Mouse (Mus musculus) gastrocnemius, adult 2 months (tissue): ENCODE data around the gene Fam189a1. TPM values are rescaled to one million over a fixed set of nuclear protein-coding genes. Genes with fewer than 3 reads are reported as not detected.
A peak's percentile ranks its signal among the peaks of the same experiment; 100 is the strongest.

Experiments
- DNase-seq: peaks from one replicate; pipeline ENCODE4 v3.0.0; 2022
- H3K27ac ChIP-seq: fragments of 200-600 bp; 2 replicates; pipeline ENCODE4 v1.8.1; 2022; ENCODE audit warnings: mild to moderate bottlenecking
- H3K4me3 ChIP-seq: fragments of 200-600 bp; 2 replicates; pipeline ENCODE4 v1.8.1; 2022; ENCODE audit warnings: mild to moderate bottlenecking, moderate library complexity
- CTCF ChIP-seq: fragments of 200-600 bp; IDR thresholded peaks from 2 replicates; pipeline ENCODE4 v1.8.1; 2022; ENCODE audit warnings: antibody characterized with exemption, mild to moderate bottlenecking, moderate library complexity
- intact Hi-C: fragments of 180-260 bp; cut with DNase I; formaldehyde crosslinking; loops from one replicate; pipeline ENCODE4 v1.15.1; 2025
- total RNA-seq, 2 experiments: library from RNA; stranded (reverse); gene quantifications; 2 replicates each; pipeline ENCODE4 v1.2.3; 2021

Fam189a1 gene
- total RNA-seq, 2 experiments from 2014 or later = not detected

DNA sequence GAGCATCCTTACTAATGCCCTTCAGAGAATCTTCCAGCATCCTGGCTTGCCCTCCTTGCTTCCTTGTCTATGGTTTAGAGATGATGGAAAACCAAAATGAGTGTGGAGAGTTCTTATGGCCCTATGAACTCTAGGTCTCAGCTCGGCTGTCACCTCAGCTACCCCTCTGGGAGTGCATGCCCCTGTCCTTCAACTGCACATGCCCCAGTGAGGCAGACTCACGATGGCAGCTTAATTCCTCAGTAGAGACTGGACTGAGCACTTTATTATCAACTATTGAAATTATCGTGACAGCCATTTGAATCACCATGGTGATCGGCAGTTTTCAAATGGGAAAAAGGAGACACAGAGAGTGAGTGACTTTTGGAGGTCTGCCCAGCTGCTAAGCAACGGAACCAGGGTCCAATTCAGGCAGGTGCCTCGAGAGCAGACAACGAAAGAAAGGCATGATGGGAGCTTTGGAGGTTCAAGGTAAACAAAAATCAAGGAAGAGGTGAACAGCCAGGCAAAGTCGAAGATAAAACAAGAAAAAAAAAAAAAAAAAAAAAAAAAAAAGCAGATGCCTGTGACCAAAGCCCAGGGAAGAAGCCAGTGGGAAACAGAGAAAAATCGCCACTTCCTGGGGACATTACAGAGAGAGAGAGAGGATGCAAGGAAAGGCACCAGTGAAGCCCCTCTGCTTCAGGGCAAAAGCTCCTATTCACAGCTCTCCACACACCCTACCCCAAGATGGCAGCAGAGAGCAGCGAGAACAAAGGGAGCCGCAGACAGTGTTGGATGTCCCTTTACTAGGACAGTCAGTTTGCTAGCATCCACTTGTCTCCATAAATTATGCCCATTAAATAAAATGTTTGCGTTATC lies 206.2 kb downstream of the Fam189a1 start:
- Histone ChIP-seq H3K27ac (no peak overlapping the region), H3K4me3 (no peak overlapping the region)
- DNase-seq = peak; percentile 68
- intact Hi-C loops = loop anchor here (1.0 kb wide), 1 partner anchor 123 kb away; no protein-coding TSS in a partner anchor
- TF ChIP-seq CTCF = peak; percentile 77

DNA sequence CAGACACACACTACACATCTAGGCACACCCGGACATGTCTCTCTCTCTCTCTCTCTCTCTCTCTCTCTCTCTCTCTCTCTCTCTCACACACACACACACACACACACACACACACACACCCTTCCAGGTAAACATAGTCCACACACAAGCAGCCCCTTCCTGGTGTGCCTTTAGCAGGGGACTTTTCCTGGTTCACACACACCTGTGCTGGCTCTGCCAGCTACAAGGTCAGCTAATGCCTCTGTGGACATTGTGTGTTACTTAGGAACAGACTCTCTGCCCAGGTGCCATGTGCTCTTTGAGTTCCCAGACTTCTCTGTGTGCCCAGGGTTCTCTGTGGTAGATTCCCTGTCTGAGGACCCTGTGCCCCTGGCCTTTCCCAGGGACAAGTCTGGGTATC lies 206.9 kb downstream of the Fam189a1 start:
- DNase-seq = no peak
- intact Hi-C loops = no loop called here
- no peak for TF ChIP-seq CTCF
- no peak overlapping the region for H3K4me3 ChIP-seq
- H3K27ac ChIP-seq = no peak overlapping the region

DNA sequence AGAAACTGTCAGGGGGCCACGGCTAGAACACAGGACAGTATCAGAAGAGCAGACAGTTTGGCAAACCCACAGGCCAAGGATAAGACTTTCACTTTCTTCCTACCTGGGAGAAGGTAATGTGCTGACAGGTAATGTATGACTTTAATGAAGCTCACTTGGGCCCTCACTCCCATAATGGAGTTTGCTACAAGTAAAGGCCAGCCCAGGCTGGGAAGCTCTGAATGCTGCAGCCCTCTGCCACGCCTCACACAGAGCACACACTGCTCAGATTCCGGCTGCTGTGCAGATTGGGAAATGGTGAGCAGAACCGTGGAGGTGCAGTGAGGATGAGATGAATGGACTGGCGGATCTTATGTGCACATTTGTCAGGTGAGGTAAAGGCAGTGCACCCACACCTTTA lies 211.7 kb downstream of the Fam189a1 start:
- TF ChIP-seq CTCF = no peak
- intact Hi-C loops = no loop called here
- Histone ChIP-seq H3K4me3 (no peak overlapping the region), H3K27ac (no peak overlapping the region)
- no peak for DNase-seq

DNA sequence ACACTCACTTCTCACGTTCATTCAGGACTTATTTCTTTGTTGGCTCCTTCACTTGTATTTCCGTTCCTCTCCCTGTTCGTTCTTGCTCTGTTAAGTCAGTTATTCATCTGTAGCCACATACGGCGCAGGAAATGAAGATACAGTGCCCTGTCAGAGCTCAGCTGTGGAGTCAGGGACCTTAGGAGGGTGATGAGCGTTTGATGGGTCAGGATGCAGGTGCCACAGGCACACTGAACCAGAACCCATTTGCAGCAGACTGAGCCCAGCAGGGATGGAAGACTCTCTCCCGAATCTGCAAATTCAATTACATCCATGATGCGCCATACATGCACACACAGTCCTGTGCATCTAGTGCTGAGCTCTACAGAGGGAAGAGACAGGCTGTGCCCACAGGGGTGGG lies 212.2 kb downstream of the Fam189a1 start:
- intact Hi-C loops = no loop called here
- no peak overlapping the region for H3K27ac ChIP-seq
- TF ChIP-seq CTCF = no peak
- no peak for DNase-seq
- no peak overlapping the region for H3K4me3 ChIP-seq

DNA sequence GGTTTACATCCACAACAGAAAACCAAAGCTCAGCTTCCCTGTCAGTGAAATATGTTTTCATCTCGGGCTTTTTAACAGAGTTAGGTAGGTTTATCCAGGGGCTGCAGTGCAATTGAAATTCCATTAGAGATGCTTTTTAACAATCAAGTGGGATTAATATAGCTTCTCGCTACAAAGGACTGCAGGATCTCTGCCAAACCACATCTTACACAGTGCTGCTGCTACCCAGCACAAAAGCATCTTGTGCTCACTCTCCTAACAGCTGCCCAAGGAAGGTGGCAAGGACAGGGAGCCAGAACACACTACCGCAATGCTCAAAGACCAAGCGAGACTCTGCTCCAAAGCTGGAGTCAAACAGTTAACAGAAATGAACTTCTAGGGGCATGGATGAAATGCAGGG lies 219.4 kb downstream of the Fam189a1 start:
- intact Hi-C loops = no loop called here
- Histone ChIP-seq H3K4me3 (no peak overlapping the region), H3K27ac (no peak overlapping the region)
- no peak for TF ChIP-seq CTCF
- no peak for DNase-seq

DNA sequence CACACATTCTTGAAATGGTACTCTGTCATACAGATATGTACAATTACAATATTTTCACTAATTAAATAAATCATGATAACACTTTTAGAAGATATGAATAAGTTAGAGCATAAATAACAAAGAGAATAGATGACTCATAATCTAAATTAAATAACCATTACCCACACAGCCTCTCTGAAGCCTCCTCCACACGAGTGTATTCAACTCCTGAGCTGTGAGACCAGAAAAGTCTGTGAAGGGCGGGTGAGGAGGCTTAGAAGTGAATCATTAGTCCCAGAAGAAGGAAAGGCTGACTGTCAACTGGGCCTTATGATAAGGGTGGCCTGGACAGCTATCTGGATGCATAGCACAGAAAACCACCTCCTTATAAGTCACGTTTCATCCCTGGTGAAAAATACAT lies 222.3 kb downstream of the Fam189a1 start:
- Histone ChIP-seq H3K27ac (no peak overlapping the region), H3K4me3 (no peak overlapping the region)
- no peak for DNase-seq
- no peak for TF ChIP-seq CTCF
- intact Hi-C loops = no loop called here

DNA sequence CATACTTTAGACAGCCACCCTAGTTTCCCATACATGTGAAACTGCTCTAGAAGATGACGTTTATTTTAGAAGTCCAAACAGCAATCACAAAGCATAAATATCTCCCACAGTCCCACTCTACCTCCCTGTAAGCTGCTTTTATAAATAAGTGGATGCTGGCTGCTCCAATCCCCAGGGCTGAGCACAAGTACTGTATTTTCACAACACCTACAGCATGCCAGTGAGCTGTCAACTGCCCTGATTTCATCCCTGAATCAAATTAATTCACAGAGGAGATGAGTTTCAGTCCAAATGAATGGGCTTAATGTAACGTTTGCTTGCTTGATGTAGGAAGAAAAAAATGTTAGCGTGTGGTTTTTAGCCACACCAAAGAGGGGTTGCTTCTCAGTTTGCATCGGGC lies 225.4 kb downstream of the Fam189a1 start:
- intact Hi-C loops = no loop called here
- no peak for DNase-seq
- Histone ChIP-seq H3K27ac (no peak overlapping the region), H3K4me3 (no peak overlapping the region)
- TF ChIP-seq CTCF = no peak

DNA sequence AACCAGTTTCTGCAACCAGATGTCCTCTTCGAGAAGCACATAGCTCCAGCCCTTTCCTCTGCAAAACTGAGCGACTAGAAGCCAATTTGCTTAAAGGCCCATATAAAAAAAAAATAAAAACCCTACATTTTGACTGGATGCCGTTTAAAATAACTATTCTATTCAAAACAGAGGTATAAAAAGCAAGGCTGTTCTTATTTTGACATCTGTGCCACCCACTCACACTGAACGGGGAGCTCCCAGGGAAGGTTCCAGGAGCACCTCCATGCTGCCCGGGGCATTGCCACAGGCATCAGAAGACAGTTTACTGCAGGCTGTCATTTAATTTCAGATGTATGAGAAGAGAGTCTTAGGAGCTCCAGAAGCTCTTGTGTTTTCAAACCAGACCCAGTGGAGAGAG lies 232.5 kb downstream of the Fam189a1 start:
- no peak for DNase-seq
- Histone ChIP-seq H3K4me3 (no peak overlapping the region), H3K27ac (no peak overlapping the region)
- intact Hi-C loops = no loop called here
- TF ChIP-seq CTCF = no peak

DNA sequence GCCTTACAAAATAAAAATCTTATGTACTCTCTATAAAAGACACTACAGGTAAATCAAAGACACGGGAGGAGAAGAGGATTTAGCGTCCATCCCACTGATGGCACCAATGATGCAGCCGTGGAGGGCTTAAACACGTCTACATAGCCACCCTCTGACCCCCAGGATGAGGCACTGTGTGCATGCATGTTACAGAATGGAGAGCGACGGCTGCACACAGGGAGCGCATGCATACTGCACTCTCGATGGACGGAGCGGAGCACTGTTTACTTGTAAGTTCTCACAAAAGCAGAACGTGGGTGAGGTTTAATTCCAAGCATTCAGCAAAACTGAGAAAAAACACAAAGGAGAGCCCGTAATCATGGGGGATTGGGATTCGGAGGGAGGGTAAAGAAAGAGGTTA lies 235.2 kb downstream of the Fam189a1 start:
- intact Hi-C loops = no loop called here
- Histone ChIP-seq H3K4me3 (no peak overlapping the region), H3K27ac (no peak overlapping the region)
- DNase-seq = no peak
- TF ChIP-seq CTCF = no peak

DNA sequence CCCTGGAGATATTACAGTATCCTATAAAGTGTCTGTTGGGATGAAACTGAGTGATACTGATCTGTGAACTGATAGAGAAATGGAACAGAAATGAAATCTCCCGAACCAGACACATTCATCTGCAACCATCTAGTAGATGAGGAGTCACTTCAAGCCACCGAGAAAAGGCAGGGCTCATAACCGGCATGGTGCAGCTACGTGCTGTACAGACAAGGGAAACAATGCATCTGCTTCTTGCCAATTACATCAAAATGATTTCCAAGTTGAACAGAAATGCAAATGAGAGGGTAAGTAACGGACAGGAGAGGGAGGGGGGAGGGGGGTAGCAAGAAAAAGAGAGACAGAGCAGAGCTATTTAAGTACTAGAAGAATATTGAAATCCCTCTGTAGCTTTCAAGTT lies 235.6 kb downstream of the Fam189a1 start:
- H3K4me3 ChIP-seq = no peak overlapping the region
- DNase-seq = no peak
- no peak for TF ChIP-seq CTCF
- intact Hi-C loops = no loop called here
- H3K27ac ChIP-seq = no peak overlapping the region

DNA sequence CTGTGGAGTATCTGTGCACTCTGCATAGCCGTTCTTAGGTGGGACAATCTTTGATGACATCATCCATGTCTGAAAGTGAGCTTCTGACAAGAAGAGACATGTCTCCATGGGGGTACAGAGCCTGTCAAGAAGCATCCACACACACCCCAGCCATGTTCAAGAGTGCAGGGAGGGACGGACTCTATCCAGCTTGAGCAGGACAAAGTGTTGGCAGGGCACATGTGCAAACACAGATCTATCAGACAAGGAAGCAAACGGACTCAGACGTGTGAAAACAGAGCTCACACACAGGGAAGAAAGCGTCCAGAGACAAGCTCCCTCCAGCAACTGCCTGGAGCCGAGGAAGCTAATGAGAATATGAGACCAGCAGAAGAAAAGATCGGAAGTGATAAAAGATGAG lies 239.7 kb downstream of the Fam189a1 start:
- Histone ChIP-seq H3K4me3 (no peak overlapping the region), H3K27ac (no peak overlapping the region)
- no peak for TF ChIP-seq CTCF
- intact Hi-C loops = no loop called here
- DNase-seq = no peak

DNA sequence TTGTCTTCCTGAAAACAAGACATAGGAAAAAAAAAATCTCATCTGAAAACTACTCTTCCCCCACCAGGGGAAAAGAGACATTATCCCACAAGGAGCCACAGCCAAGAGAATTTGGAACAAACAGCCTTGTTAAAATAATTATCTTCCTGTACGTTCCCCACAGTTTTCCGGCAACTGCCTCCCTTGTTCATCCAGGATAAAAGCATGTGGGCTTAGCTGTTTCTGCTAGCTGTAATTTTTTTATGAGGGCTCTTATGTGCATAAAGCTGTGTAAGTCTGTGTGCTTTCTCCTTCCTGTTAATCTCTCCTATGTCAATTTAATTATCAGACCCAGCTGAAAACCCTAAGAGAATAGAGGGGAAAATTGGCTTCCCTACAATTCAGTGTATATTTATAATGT lies 241.2 kb downstream of the Fam189a1 start:
- intact Hi-C loops = no loop called here

DNA sequence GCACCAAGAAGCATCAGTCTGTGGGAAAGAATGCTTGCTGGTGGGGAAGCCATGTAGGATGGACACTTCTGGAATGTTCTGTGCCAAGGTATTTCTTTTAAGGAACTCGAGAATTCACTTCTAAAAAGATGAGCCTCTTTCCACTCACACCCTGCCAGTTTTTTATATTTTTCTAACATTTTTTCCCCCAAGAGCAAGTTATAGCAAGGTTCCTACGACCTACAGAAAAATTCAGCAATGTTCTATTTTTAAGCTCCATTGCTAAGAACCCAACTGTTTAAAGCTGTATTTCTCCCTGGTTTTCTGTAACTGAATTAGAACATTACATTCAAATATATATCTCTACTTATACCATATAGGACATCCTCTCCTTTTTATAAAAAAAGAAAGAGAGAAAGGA lies 244.4 kb downstream of the Fam189a1 start:
- DNase-seq = no peak
- TF ChIP-seq CTCF = no peak
- intact Hi-C loops = no loop called here
- Histone ChIP-seq H3K27ac (no peak overlapping the region), H3K4me3 (no peak overlapping the region)

More for the DNA sequence above, 241.2 kb downstream of the Fam189a1 start:
- DNase-seq = no peak
- Histone ChIP-seq H3K4me3 (no peak overlapping the region), H3K27ac (no peak overlapping the region)
- no peak for TF ChIP-seq CTCF

DNA sequence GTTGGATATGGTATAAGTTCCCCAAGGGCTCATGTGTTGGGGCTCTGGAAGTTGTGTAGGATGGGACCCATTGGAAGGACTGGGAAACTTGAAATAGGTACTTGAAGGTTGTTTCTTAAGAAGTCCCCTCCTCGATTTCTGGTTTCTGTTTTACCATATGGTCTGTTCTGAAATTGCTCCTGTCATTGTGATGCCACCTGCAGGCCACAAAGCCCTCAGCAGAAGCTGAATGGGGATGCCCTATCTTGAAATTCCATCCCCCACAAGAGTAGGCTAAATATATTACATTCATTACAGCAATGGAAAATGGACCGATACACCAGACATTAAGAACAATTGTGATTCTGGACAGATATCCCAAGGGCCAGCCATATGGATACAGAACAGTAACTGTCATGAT lies 246.2 kb downstream of the Fam189a1 start:
- intact Hi-C loops = no loop called here
- Histone ChIP-seq H3K4me3 (no peak overlapping the region), H3K27ac (no peak overlapping the region)
- TF ChIP-seq CTCF = peak; percentile 19; the same call in 1 of the 2 replicates
- DNase-seq = no peak
